Mouse (Mus musculus) heart, adult 2 months (tissue): ENCODE results near the gene Gm20518. TPM values are rescaled to one million over a fixed set of nuclear protein-coding genes. Genes with fewer than 3 reads are reported as not detected.
A peak's percentile ranks its signal among the peaks of the same experiment; 100 is the strongest.

Experiments
- DNase-seq, 2 experiments: peaks; one replicate each; pipeline ENCODE4 v3.0.0; 2021
- H3K27ac ChIP-seq: fragments of 200-600 bp; 2 replicates; pipeline ENCODE4 v1.8.1; 2022
- H3K27me3 ChIP-seq: fragments of 200-500 bp; 2 replicates; pipeline ENCODE4 v1.6.1; 2012; ENCODE audit warnings: mild to moderate bottlenecking, low read length, inconsistent platforms, mixed read lengths; ENCODE audit not compliant: control insufficient read depth, insufficient read depth
- H3K36me3 ChIP-seq: fragments of 200-500 bp; 2 replicates; pipeline ENCODE4 v1.6.1; 2012; ENCODE audit warnings: low read length, inconsistent platforms; ENCODE audit not compliant: control insufficient read depth, insufficient read depth
- H3K4me1 ChIP-seq: fragments of 200-500 bp; 2 replicates; pipeline ENCODE4 v1.6.1; 2011; ENCODE audit warnings: low read length; ENCODE audit not compliant: control insufficient read depth, insufficient read depth
- H3K4me3 ChIP-seq: fragments of 200-600 bp; 2 replicates; pipeline ENCODE4 v1.8.1; 2022
- H3K79me2 ChIP-seq: fragments of 200-500 bp; replicated peaks from 2 replicates; pipeline ENCODE4 v1.6.1; 2012; ENCODE audit warnings: mild to moderate bottlenecking, inconsistent platforms, low read length, moderate library complexity, mixed read lengths; ENCODE audit not compliant: control insufficient read depth, insufficient read depth
- H3K9ac ChIP-seq: fragments of 200-500 bp; 2 replicates; pipeline ENCODE4 v1.6.1; 2012; ENCODE audit warnings: low read depth, mild to moderate bottlenecking, control low read depth, inconsistent platforms, low read length, mixed read lengths
- CTCF ChIP-seq: fragments of 200-600 bp; IDR thresholded peaks from 2 replicates; pipeline ENCODE4 v1.8.1; 2022; ENCODE audit warnings: antibody characterized with exemption, mild to moderate bottlenecking, moderate library complexity
- EP300 ChIP-seq: fragments of 200-500 bp; IDR thresholded peaks from 2 replicates; pipeline ENCODE4 v1.6.1; 2011; ENCODE audit warnings: low read depth, low read length, control low read depth; ENCODE audit not compliant: insufficient read depth
- POLR2A ChIP-seq: fragments of 200-500 bp; IDR thresholded peaks from 2 replicates; pipeline ENCODE4 v1.6.1; 2011; ENCODE audit warnings: mild to moderate bottlenecking, low read depth, low read length, control low read depth; ENCODE audit not compliant: insufficient read depth
- WGBS: fragments of 180-500 bp; shearing (Covaris S2); methylation state at CpG from one replicate; pipeline ENCODE4 v1.1.7; 2018; 5-methylcytosine and 5-hydroxymethylcytosine counted together
- intact Hi-C: fragments of 180-260 bp; cut with DNase I; formaldehyde crosslinking; loops from one replicate; pipeline ENCODE4 v1.15.1; 2025
- polyA plus RNA-seq: library from polyadenylated mRNA; depleted of rRNA; stranded (reverse); fragments of >200 nt; gene quantifications from 2 replicates; pipeline ENCODE4 v1.2.3, GENCODE M21; 2012
- total RNA-seq, 2 experiments: library from RNA; stranded (reverse); gene quantifications; 2 replicates each; pipeline ENCODE4 v1.2.3; 2021

The Gm20518 gene
- total and polyA plus RNA-seq, 3 experiments: 0.20 to 0.68 (median 0.31) TPM

DNA sequence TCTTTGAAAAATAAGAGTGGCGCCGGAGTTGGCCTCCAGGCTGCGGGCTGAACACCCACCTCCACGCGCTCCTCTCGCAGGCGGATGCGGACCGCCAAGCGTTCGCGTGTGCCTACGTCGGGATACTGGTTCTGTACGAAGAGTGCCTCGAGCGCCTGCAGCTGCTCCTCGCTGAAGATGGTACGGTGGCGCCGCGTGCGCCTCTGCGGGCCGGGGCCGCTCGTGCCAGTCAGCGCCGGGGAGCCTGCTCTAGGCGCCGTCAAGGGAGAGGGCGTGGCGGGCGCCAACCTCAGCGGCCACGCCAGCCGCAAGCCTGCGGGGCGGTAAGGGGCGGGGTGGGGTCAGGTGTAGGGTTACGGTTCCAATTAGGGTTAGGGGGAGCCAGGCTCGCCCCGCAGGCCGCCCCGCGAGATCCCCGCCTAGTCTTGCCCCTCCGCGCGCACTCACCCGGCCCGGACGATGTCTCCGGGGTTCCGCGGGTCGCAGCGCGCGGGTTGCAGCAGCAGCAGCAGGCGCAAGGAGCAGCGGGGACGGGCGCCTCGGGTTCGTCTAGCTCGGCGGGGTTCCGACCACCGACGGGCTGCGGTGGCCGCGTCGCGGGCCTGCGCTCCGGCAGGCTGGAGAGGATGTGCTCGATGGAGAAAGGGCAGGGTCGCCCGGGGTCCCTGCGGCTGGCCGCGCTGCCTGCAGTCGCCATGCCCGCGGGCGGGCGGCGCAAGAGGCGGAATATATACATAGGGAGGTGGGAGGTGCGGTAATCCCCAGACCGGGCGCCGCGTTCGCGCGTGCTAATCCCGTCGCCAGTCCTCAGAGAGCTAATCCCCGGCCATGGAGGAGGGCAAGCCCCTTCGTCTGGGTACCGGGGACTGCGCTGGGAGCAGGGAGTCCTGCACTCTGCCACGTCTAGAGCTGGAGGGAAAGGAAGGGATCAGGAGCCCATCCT, 23.1 kb upstream of the Gm20518 start, which contains the start of gene Gsc2:
Gene Gsc2, minus strand, starts transcription at position 753 of the 943 bp plus-strand sequence.
- H3K36me3 ChIP-seq: no peaks in the 10 kb centered on the region
- TF ChIP-seq EP300 (no peak), CTCF (no peak), POLR2A (no peak)
- H3K4me3 ChIP-seq: peak within 1 kb of the TSS; percentile 12; the same call in 1 of the 2 replicates
- WGBS: 1% methylated on average over 106 of the region's 106 CpGs
- H3K4me1 ChIP-seq: peaks cover 5% of the 10 kb centered on the region
- DNase-seq: no peak
- H3K79me2 ChIP-seq: no peaks in the 10 kb centered on the region
- H3K27me3 ChIP-seq: peaks cover 10% of the 10 kb centered on the region
- no peak within 1 kb of the TSS for H3K9ac ChIP-seq
- H3K27ac ChIP-seq: no peak within 1 kb of the TSS
- intact Hi-C loops: loop anchor here (5.0 kb wide), 1 partner anchor 133 kb away; no protein-coding TSS in a partner anchor

DNA sequence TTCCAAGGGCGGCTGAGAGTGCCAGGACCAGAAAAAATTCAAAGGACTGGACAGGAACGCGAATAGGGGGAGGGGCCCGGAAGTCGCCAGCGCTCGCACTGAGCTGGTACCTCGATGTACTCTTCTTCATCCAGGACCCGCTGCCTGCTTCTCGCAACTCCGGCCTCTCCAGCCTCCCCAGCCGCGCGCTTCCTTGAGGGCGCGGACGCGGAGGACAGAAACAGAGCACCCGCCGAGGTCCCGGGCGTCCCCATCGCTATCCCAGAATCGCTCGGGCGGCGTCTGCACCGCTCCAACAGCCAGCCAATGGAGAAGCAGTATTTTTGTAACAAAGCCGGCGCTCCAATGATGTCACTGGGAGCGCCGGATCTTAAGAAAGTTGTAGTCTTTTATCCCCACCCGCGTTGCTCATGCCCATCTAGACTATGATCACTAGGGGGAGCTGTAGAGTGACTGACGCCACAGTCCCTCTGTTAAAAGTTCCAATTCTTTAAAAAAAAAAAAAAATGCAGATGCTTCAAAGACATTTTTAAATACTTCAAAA, 19.7 kb upstream of the Gm20518 start, which contains the start of gene Ess2:
Gene Ess2, minus strand, starts transcription at position 297 of the 544 bp plus-strand sequence.
- peaks cover 10% of the 10 kb centered on the region for H3K27me3 ChIP-seq
- DNase-seq: peak; percentile 90 to 94
- peak within 1 kb of the TSS; percentile 79 for H3K27ac ChIP-seq
- under 1% methylated on average over 35 of the region's 35 CpGs for WGBS
- intact Hi-C loops: loop anchor here (1.0 to 5.0 kb wide), 3 partner anchors 11 to 136 kb away; no protein-coding TSS in a partner anchor
- TF ChIP-seq CTCF (peak; percentile 99), EP300 (0 out of 2 replicates have a peak, but pooled peaks have one; percentile 21), POLR2A (peak; percentile 74)
- peak within 1 kb of the TSS; percentile 81 for H3K9ac ChIP-seq
- H3K36me3 ChIP-seq: no peaks in the 10 kb centered on the region
- H3K4me3 ChIP-seq: peak within 1 kb of the TSS; percentile 59
- H3K79me2 ChIP-seq: no peaks in the 10 kb centered on the region
- peaks cover 5% of the 10 kb centered on the region for H3K4me1 ChIP-seq

DNA sequence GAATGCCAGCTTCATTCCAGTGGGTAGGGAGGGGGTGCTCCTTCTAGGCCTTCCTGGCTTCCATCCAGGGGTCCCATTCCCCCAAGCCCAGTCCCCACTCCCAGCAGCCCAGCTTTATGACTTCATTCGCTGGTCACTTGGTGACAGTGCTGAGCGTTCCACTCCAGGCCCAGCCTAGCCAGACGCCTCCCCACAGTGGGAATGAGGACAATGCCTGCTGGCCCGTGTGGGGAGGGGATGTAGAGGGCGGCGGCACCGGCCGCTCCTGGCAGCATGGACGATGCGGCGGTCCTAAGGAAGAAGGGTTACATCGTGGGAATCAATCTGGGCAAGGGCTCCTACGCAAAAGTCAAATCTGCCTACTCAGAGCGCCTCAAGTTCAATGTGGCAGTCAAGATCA, 7.0 kb upstream of the Gm20518 start, which contains the start of the genes Dgcr2 and Tssk2:
Gene Dgcr2, minus strand, starts transcription at position 101 of the 400 bp plus-strand sequence.
Gene Tssk2, plus strand, starts transcription at position 176 of the 400 bp plus-strand sequence.
- no peaks in the 10 kb centered on the region for H3K36me3 ChIP-seq
- no peak for DNase-seq
- no peak within 1 kb of the TSS for H3K4me3 ChIP-seq
- TF ChIP-seq EP300 (no peak), POLR2A (no peak), CTCF (no peak)
- H3K4me1 ChIP-seq: no peaks in the 10 kb centered on the region
- no peak within 1 kb of the TSS for H3K9ac ChIP-seq
- intact Hi-C loops: no loop called here
- 91% methylated on average over 14 of the region's 14 CpGs for WGBS
- H3K79me2 ChIP-seq: no peaks in the 10 kb centered on the region
- no peak within 1 kb of the TSS for H3K27ac ChIP-seq
- H3K27me3 ChIP-seq: no peaks in the 10 kb centered on the region

DNA sequence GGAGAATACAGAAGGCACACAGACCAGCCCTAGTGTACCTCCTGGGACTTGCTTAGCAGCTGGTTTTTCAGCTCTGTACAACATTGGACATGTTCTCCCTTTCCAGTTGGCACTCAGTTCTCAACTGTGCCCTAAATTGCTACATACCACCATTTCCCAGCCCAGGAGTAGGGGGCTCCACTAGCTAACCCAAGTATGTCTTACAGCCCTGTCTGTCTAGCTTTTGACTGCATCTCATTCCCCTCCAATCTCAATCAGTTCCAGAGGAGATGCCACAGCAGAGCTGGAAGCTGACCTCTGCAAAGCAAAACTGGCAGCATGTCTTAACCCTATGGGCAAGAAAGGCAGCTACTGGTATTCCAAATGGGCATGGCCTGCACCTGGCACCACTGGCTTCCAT, 4.6 kb upstream of the Gm20518 start:
- Histone ChIP-seq H3K79me2 (no peaks in the 10 kb centered on the region), H3K9ac (no peak overlapping the region), H3K27ac (no peak overlapping the region), H3K36me3 (no peaks in the 10 kb centered on the region), H3K4me1 (no peaks in the 10 kb centered on the region; the same call in 1 of the 2 replicates), H3K4me3 (no peak overlapping the region), H3K27me3 (no peaks in the 10 kb centered on the region)
- TF ChIP-seq CTCF (no peak), EP300 (no peak), POLR2A (no peak)
- intact Hi-C loops: no loop called here
- DNase-seq: no peak

DNA sequence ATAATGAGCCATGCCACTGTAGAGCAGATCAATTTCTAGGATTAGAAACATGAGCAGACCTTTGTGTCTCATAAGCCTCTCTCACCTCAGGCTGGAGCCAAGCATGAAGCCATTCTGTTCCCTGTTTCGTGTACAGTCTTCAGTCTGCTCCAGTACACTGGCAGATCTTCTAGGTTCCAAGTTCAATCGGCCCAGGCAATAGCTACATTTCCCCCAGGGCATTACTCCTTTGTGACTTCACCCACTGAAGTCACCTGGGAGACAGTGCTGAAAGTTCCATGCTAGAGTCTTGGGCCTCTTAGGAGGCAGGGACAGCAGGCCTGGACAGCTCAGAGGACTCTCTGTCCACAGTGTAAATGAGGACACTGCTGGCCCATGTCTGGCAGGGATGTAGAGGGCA, 2.5 kb upstream of the Gm20518 start, which contains the start of gene Tssk1:
Gene Tssk1, plus strand, starts transcription at position 301 of the 400 bp plus-strand sequence.
- Histone ChIP-seq H3K27ac (no peak within 1 kb of the TSS), H3K36me3 (peaks cover 3% of the 10 kb centered on the region; the same call in 1 of the 2 replicates), H3K79me2 (peaks cover 6% of the 10 kb centered on the region; the same call in 1 of the 2 replicates), H3K4me3 (no peak within 1 kb of the TSS), H3K4me1 (peaks cover 8% of the 10 kb centered on the region), H3K27me3 (no peaks in the 10 kb centered on the region), H3K9ac (no peak within 1 kb of the TSS)
- WGBS: 83% methylated on average over 2 of the region's 2 CpGs
- no peak for DNase-seq
- no peak for TF ChIP-seq EP300
- TF ChIP-seq CTCF: no peak
- intact Hi-C loops: no loop called here
